Mouse (Mus musculus) embryonic facial prominence, embryonic 15.5 days (tissue): ENCODE data around the gene Zbed4. TPM values are rescaled to one million over a fixed set of nuclear protein-coding genes. Genes with fewer than 3 reads are reported as not detected.
"Not testable (repeated sequence)": the region's sequence is repeated elsewhere in the genome, so short reads cannot be mapped to it uniquely, and the experiment has no call there.

Source experiments
- ATAC-seq: fragments of 200-750 bp; cut with Nextera tagmentation; 2 replicates; pipeline ENCODE4 v1.8.0; 2017; ENCODE audit warnings: low read depth, moderate TSS enrichment; ENCODE audit not compliant: insufficient number of reproducible peaks, low FRiP score, low TSS enrichment
- H3K27ac ChIP-seq: fragments of 300-500 bp; sonication (generic); replicated peaks from 2 replicates; pipeline ENCODE4 v1.5.1; 2015; ENCODE audit warnings: mild to moderate bottlenecking, inconsistent platforms
- H3K27me3 ChIP-seq: fragments of 300-500 bp; sonication (generic); 2 replicates; pipeline ENCODE4 v1.6.1; 2015; ENCODE audit warnings: inconsistent platforms
- H3K36me3 ChIP-seq: fragments of 300-500 bp; sonication (generic); 2 replicates; pipeline ENCODE4 v1.6.1; 2015; ENCODE audit warnings: mild to moderate bottlenecking, inconsistent platforms
- H3K4me1 ChIP-seq: fragments of 300-500 bp; sonication (generic); 2 replicates; pipeline ENCODE4 v1.6.1; 2015; ENCODE audit warnings: inconsistent platforms
- H3K4me2 ChIP-seq: fragments of 300-500 bp; sonication (generic); replicated peaks from 2 replicates; pipeline ENCODE4 v1.6.1; 2015; ENCODE audit warnings: mild to moderate bottlenecking, inconsistent platforms
- H3K4me3 ChIP-seq: fragments of 300-500 bp; sonication (generic); replicated peaks from 2 replicates; pipeline ENCODE4 v1.5.1; 2015; ENCODE audit warnings: mild to moderate bottlenecking, inconsistent platforms
- H3K9ac ChIP-seq: fragments of 300-500 bp; sonication (generic); 2 replicates; pipeline ENCODE4 v1.6.1; 2015; ENCODE audit warnings: inconsistent platforms
- H3K9me3 ChIP-seq: fragments of 300-500 bp; sonication (generic); replicated peaks from 2 replicates; pipeline ENCODE4 v1.6.1; 2016; ENCODE audit warnings: inconsistent platforms
- WGBS: fragments of 180-500 bp; shearing (Covaris S2); methylation state at CpG from one replicate; pipeline ENCODE4 v1.1.7; 2015; 5-methylcytosine and 5-hydroxymethylcytosine counted together
- polyA plus RNA-seq: library from polyadenylated mRNA; unstranded; fragments of >200 nt; fragmentation: Nextera tagmentation; extraction: Ambion mirVana; gene quantifications from 2 replicates; pipeline ENCODE4 v1.2.1, GENCODE M21; 2015

Gene Zbed4
- polyA plus RNA-seq, 1 experiment from 2014 or later: 12.2 TPM

- H3K27ac ChIP-seq: no peak overlapping the region
- H3K4me3 ChIP-seq: no peak overlapping the region
- H3K4me2 ChIP-seq: no peak overlapping the region
- H3K4me1 ChIP-seq: no peaks in the 10 kb centered on the region
- H3K36me3 ChIP-seq: peaks cover 41% of the 10 kb centered on the region
- WGBS: 96% methylated on average over 4 of the region's 4 CpGs
- no peak overlapping the region for H3K9ac ChIP-seq
- H3K9me3 ChIP-seq: no peaks in the 10 kb centered on the region
- no peak for ATAC-seq
- no peaks in the 10 kb centered on the region for H3K27me3 ChIP-seq
Measured at GRCm38 (mm10) chr15:88761551-88761950, 10.1 kb downstream of the Zbed4 start.

- WGBS: 87% methylated on average over 2 of the region's 2 CpGs
- H3K9me3 ChIP-seq, ATAC-seq, H3K4me1 ChIP-seq, H3K4me2 ChIP-seq, H3K4me3 ChIP-seq, H3K27me3 ChIP-seq, H3K9ac ChIP-seq, H3K27ac ChIP-seq: not testable (repeated sequence)
- H3K36me3 ChIP-seq: peaks cover 34% of the 10 kb centered on the region
Measured at GRCm38 (mm10) chr15:88766139-88766538, 14.7 kb downstream of the Zbed4 start.

- ATAC-seq: no peak
- Histone ChIP-seq H3K27me3 (no peaks in the 10 kb centered on the region), H3K27ac (no peak overlapping the region), H3K4me1 (no peaks in the 10 kb centered on the region), H3K4me3 (no peak overlapping the region), H3K9me3 (no peaks in the 10 kb centered on the region), H3K4me2 (no peak overlapping the region), H3K9ac (no peak overlapping the region), H3K36me3 (peaks cover 36% of the 10 kb centered on the region)
- 63% methylated on average over 1 of the region's 1 CpGs for WGBS
Measured at GRCm38 (mm10) chr15:88768537-88768936, 17.1 kb downstream of the Zbed4 start.

- H3K4me3 ChIP-seq, H3K9ac ChIP-seq, H3K9me3 ChIP-seq, ATAC-seq, H3K27me3 ChIP-seq, H3K27ac ChIP-seq, H3K4me2 ChIP-seq, H3K4me1 ChIP-seq: not testable (repeated sequence)
- 85% methylated on average over 5 of the region's 5 CpGs for WGBS
- peaks cover 27% of the 10 kb centered on the region for H3K36me3 ChIP-seq
Measured at GRCm38 (mm10) chr15:88774630-88775029, 23.2 kb downstream of the Zbed4 start.

GRCm38 (mm10) chr15:88792140-88792850 is 40.8 kb downstream of the Zbed4 start:
- H3K4me2 ChIP-seq: no peak overlapping the region
- H3K27me3 ChIP-seq: no peaks in the 10 kb centered on the region
- H3K27ac ChIP-seq: no peak overlapping the region
- no peaks in the 10 kb centered on the region for H3K9me3 ChIP-seq
- 83% methylated on average over 4 of the region's 4 CpGs for WGBS
- no peak for ATAC-seq
- no peaks in the 10 kb centered on the region for H3K4me1 ChIP-seq
- no peak overlapping the region for H3K9ac ChIP-seq
- H3K36me3 ChIP-seq: no peaks in the 10 kb centered on the region
- H3K4me3 ChIP-seq: no peak overlapping the region

GRCm38 (mm10) chr15:88794729-88795128 is 43.3 kb downstream of the Zbed4 start:
- 89% methylated on average over 5 of the region's 5 CpGs for WGBS
- not testable (repeated sequence) for H3K9ac ChIP-seq, H3K4me1 ChIP-seq, H3K27ac ChIP-seq, H3K9me3 ChIP-seq, ATAC-seq, H3K4me2 ChIP-seq, H3K36me3 ChIP-seq, H3K4me3 ChIP-seq, H3K27me3 ChIP-seq

- Histone ChIP-seq H3K4me1 (no peaks in the 10 kb centered on the region), H3K27me3 (no peaks in the 10 kb centered on the region), H3K36me3 (peaks cover 12% of the 10 kb centered on the region; the same call in 1 of the 2 replicates), H3K9me3 (no peaks in the 10 kb centered on the region), H3K4me2 (no peak overlapping the region), H3K27ac (no peak overlapping the region), H3K4me3 (no peak overlapping the region), H3K9ac (no peak overlapping the region)
- WGBS: 79% methylated on average over 11 of the region's 11 CpGs
- no peak for ATAC-seq
Measured at GRCm38 (mm10) chr15:88799950-88800371, 48.5 kb downstream of the Zbed4 start.

GRCm38 (mm10) chr15:88800921-88801354 is 49.5 kb downstream of the Zbed4 start:
- H3K27me3 ChIP-seq: no peaks in the 10 kb centered on the region
- WGBS: 74% methylated on average over 6 of the region's 6 CpGs
- no peaks in the 10 kb centered on the region for H3K4me1 ChIP-seq
- H3K9me3 ChIP-seq: no peaks in the 10 kb centered on the region
- no peak overlapping the region for H3K4me2 ChIP-seq
- no peak for ATAC-seq
- no peak overlapping the region for H3K9ac ChIP-seq
- peaks cover 21% of the 10 kb centered on the region for H3K36me3 ChIP-seq
- no peak overlapping the region for H3K27ac ChIP-seq
- no peak overlapping the region for H3K4me3 ChIP-seq

- Histone ChIP-seq H3K36me3 (peaks cover 27% of the 10 kb centered on the region), H3K4me3 (no peak overlapping the region), H3K4me1 (no peaks in the 10 kb centered on the region), H3K9ac (no peak overlapping the region), H3K27me3 (no peaks in the 10 kb centered on the region), H3K9me3 (no peaks in the 10 kb centered on the region), H3K4me2 (no peak overlapping the region), H3K27ac (no peak overlapping the region)
- WGBS: 91% methylated on average over 3 of the region's 3 CpGs
- no peak for ATAC-seq
Measured at GRCm38 (mm10) chr15:88801903-88802302, 50.4 kb downstream of the Zbed4 start.

GRCm38 (mm10) chr15:88802348-88802747 is 50.9 kb downstream of the Zbed4 start:
- 91% methylated on average over 6 of the region's 6 CpGs for WGBS
- no peak overlapping the region for H3K9ac ChIP-seq
- no peak overlapping the region for H3K4me3 ChIP-seq
- ATAC-seq: no peak
- H3K9me3 ChIP-seq: no peaks in the 10 kb centered on the region
- H3K27me3 ChIP-seq: no peaks in the 10 kb centered on the region
- no peaks in the 10 kb centered on the region for H3K4me1 ChIP-seq
- no peak overlapping the region for H3K4me2 ChIP-seq
- no peak overlapping the region for H3K27ac ChIP-seq
- peaks cover 27% of the 10 kb centered on the region for H3K36me3 ChIP-seq

- H3K9ac ChIP-seq: no peak overlapping the region
- no peaks in the 10 kb centered on the region for H3K4me1 ChIP-seq
- H3K4me3 ChIP-seq: no peak overlapping the region
- H3K9me3 ChIP-seq: no peaks in the 10 kb centered on the region
- H3K27me3 ChIP-seq: no peaks in the 10 kb centered on the region
- no peak overlapping the region for H3K4me2 ChIP-seq
- 89% methylated on average over 8 of the region's 8 CpGs for WGBS
- ATAC-seq: no peak
- peaks cover 57% of the 10 kb centered on the region for H3K36me3 ChIP-seq
- no peak overlapping the region for H3K27ac ChIP-seq
Measured at GRCm38 (mm10) chr15:88808121-88808520, 56.7 kb downstream of the Zbed4 start.

- H3K27ac ChIP-seq: no peak overlapping the region
- peaks cover 59% of the 10 kb centered on the region for H3K36me3 ChIP-seq
- no peaks in the 10 kb centered on the region for H3K27me3 ChIP-seq
- ATAC-seq: no peak
- no peaks in the 10 kb centered on the region for H3K9me3 ChIP-seq
- H3K4me1 ChIP-seq: no peaks in the 10 kb centered on the region
- no peak overlapping the region for H3K9ac ChIP-seq
- H3K4me2 ChIP-seq: no peak overlapping the region
- 98% methylated on average over 2 of the region's 2 CpGs for WGBS
- H3K4me3 ChIP-seq: no peak overlapping the region
Measured at GRCm38 (mm10) chr15:88810369-88810768, 58.9 kb downstream of the Zbed4 start.
